Mouse (Mus musculus) lung, adult 18-20 months (tissue): ENCODE measurements around the gene Tepsin.

Experiments used
- DNase-seq, 2 experiments: peaks; one replicate each; pipeline ENCODE4 v3.0.0; 2022; ENCODE audit warnings: mixed read lengths in 2 of 2

Tepsin gene

GRCm38 (mm10) chr11:120098588-120099511 is at the start of gene Tepsin, which contains the start of gene Ndufaf8:
TSS of gene Tepsin (minus strand) at chr11:120098731.
TSS of gene Ndufaf8 (plus strand) at chr11:120098928.
- DNase-seq = peak; percentile 98 to 99

- DNase-seq = no peak
Measured at GRCm38 (mm10) chr11:120143708-120144497, 45.4 kb upstream of the Tepsin start.

- DNase-seq = peak; percentile 80 to 81
Measured at GRCm38 (mm10) chr11:120142601-120143051, 44.1 kb upstream of the Tepsin start.

- DNase-seq = peak; percentile 50 to 71
Measured at GRCm38 (mm10) chr11:120140255-120140654, 41.7 kb upstream of the Tepsin start.

- no peak for DNase-seq
Measured at GRCm38 (mm10) chr11:120139309-120139731, 40.8 kb upstream of the Tepsin start.

GRCm38 (mm10) chr11:120137625-120138004 is 39.1 kb upstream of the Tepsin start:
- peak in 1 of 2 experiments; percentile 58 for DNase-seq

- peak in 1 of 2 experiments; percentile 63 for DNase-seq
Measured at GRCm38 (mm10) chr11:120136796-120137624, 38.5 kb upstream of the Tepsin start.

GRCm38 (mm10) chr11:120136195-120136594 is 37.7 kb upstream of the Tepsin start:
- DNase-seq = peak in 1 of 2 experiments; percentile 24

GRCm38 (mm10) chr11:120134847-120135530 is 36.5 kb upstream of the Tepsin start:
- peak in 1 of 2 experiments; percentile 28 for DNase-seq

- DNase-seq = no peak
Measured at GRCm38 (mm10) chr11:120134148-120134547, 35.6 kb upstream of the Tepsin start.

GRCm38 (mm10) chr11:120129281-120129680 is 30.8 kb upstream of the Tepsin start:
- DNase-seq = no peak

GRCm38 (mm10) chr11:120126845-120127244 is 28.3 kb upstream of the Tepsin start:
- DNase-seq = no peak

GRCm38 (mm10) chr11:120122126-120122525 is 23.6 kb upstream of the Tepsin start:
- DNase-seq = no peak

- peak; percentile 66 to 80 for DNase-seq
Measured at GRCm38 (mm10) chr11:120120642-120121420, 22.3 kb upstream of the Tepsin start.

- no peak for DNase-seq
Measured at GRCm38 (mm10) chr11:120119936-120120541, 21.5 kb upstream of the Tepsin start.

GRCm38 (mm10) chr11:120119108-120119507 is 20.6 kb upstream of the Tepsin start:
- DNase-seq = no peak

- no peak for DNase-seq
Measured at GRCm38 (mm10) chr11:120117626-120118025, 19.1 kb upstream of the Tepsin start.

GRCm38 (mm10) chr11:120114488-120115215 is 16.1 kb upstream of the Tepsin start:
- no peak for DNase-seq

- DNase-seq = peak; percentile 71 to 84
Measured at GRCm38 (mm10) chr11:120112136-120112535, 13.6 kb upstream of the Tepsin start.

GRCm38 (mm10) chr11:120111033-120111432 is 12.5 kb upstream of the Tepsin start:
- peak; percentile 26 to 45 for DNase-seq
